Comparison of ENCODE assay signal across 23 mouse cellular contexts in genomic region chr16:35065724-35066123, GRCm38 (mm10). TPM values are rescaled to one million over a fixed set of nuclear protein-coding genes. Genes with fewer than 3 reads are reported as not detected.
A peak's percentile ranks its signal among the peaks of the same experiment; 100 is the strongest.
DNase-seq lines count a peak whose midpoint lies in the region; ATAC-seq lines count a peak whose summit lies in the region.
"Had no signal": no experiment of that assay in that cellular context is flagged by ENCODE, and none has a peak within 500 bp of the region (broad histone marks: within the 10 kb centered on the region; RNA-seq: fewer than 3 reads in every experiment).

No protein-coding gene starts in this region.

- H3K36me3 ChIP-seq in midbrain, embryonic 13.5 days, result peaks cover 5% of the 10 kb centered on the region; the same call in 1 of the 2 replicates
- H3K36me3 ChIP-seq in midbrain, embryonic 16.5 days (ENCODE audit: control insufficient read depth, insufficient read depth, low read length), result no peaks in the 10 kb centered on the region
- no peaks in the 10 kb centered on the region for H3K36me3 ChIP-seq in midbrain, embryonic 15.5 days (replicated peaks)
- H3K36me3 ChIP-seq: midbrain, embryonic 12.5 days; stomach, embryonic 15.5 days had no signal

- H3K4me1 ChIP-seq in midbrain, embryonic 13.5 days (replicated peaks), result 0 out of 2 replicates have a peak, but pooled peaks cover 7% of the 10 kb centered on the region
- H3K4me1 ChIP-seq in midbrain, embryonic 16.5 days (ENCODE audit: control insufficient read depth, insufficient read depth, low read length), result no peaks in the 10 kb centered on the region
- no peaks in the 10 kb centered on the region; the same call in 1 of the 2 replicates for H3K4me1 ChIP-seq in midbrain, embryonic 15.5 days
- H3K4me1 ChIP-seq: midbrain, embryonic 12.5 days; stomach, embryonic 15.5 days had no signal

- peak overlapping the region; percentile 29; the same call in 1 of the 2 replicates for H3K9ac ChIP-seq in midbrain, embryonic 13.5 days (replicated peaks)
- H3K9ac ChIP-seq in midbrain, embryonic 16.5 days (ENCODE audit: low read depth, low read length), result no peak overlapping the region
- H3K9ac ChIP-seq in midbrain, embryonic 15.5 days, result no peak overlapping the region
- H3K9ac ChIP-seq: midbrain, embryonic 12.5 days; stomach, embryonic 15.5 days had no signal

- WGBS in midbrain, embryonic 13.5 days, result 63% methylated on average over 6 of the region's 6 CpGs
- WGBS in midbrain, embryonic 16.5 days, result 58% methylated on average over 6 of the region's 6 CpGs
- 53% methylated on average over 6 of the region's 6 CpGs for WGBS in midbrain, embryonic 15.5 days

- no peak overlapping the region for H3K27ac ChIP-seq in midbrain, embryonic 13.5 days
- no peak overlapping the region for H3K27ac ChIP-seq in midbrain, embryonic 16.5 days (ENCODE audit: low read length)
- no peak overlapping the region for H3K27ac ChIP-seq in midbrain, embryonic 15.5 days
- H3K27ac ChIP-seq: forebrain, embryonic 10.5 days; gastrocnemius, adult 2 months; midbrain, embryonic 12.5 days; stomach, embryonic 15.5 days had no signal

- H3K27me3 ChIP-seq in midbrain, embryonic 13.5 days, result no peaks in the 10 kb centered on the region
- H3K27me3 ChIP-seq in midbrain, embryonic 16.5 days (ENCODE audit: control insufficient read depth, insufficient read depth, low read depth, low read length), result no peaks in the 10 kb centered on the region
- H3K27me3 ChIP-seq in midbrain, embryonic 15.5 days (replicated peaks), result no peaks in the 10 kb centered on the region
- H3K27me3 ChIP-seq: CH12.LX; midbrain, embryonic 12.5 days; stomach, embryonic 15.5 days had no signal

- intact Hi-C loops in gastrocnemius, postnatal 36 days (cut with DNase I), result loop anchor here (5.0 kb wide), 1 partner anchor 92 kb away; no protein-coding TSS in a partner anchor

- ATAC-seq in midbrain, embryonic 13.5 days, result 0 out of 2 replicates have a peak, but pooled peaks have one; percentile 27
- no peak for ATAC-seq in midbrain, embryonic 16.5 days
- ATAC-seq in midbrain, embryonic 15.5 days (replicated peaks), result 0 out of 2 replicates have a peak, but pooled peaks have one; percentile 42
- ATAC-seq: intestine, embryonic 16.5 days had no signal

- DNase-seq in heart, adult 11 months, result peak; percentile 79
- DNase-seq in heart, adult 8-10 months (ENCODE audit: low spot score), result no peak
- DNase-seq in embryo, embryonic 11 days, result no peak
- no peak for DNase-seq in kidney, postnatal 4 days
- DNase-seq in gastrocnemius, postnatal 36 days, result no peak
- DNase-seq: cerebellum, adult 9-10 months; gastrocnemius, adult 2 months; heart, postnatal 4 days; kidney, postnatal 36 days; layer of hippocampus, adult 9-11 months; lung, adult 18-20 months; lung, postnatal 36 days; thymus, adult 18-20 months; thymus, postnatal 4 days had no signal

- no peak overlapping the region for H3K4me3 ChIP-seq in midbrain, embryonic 13.5 days (replicated peaks)
- H3K4me3 ChIP-seq in midbrain, embryonic 16.5 days (ENCODE audit: low read depth, low read length), result no peak overlapping the region
- H3K4me3 ChIP-seq in midbrain, embryonic 15.5 days, result no peak overlapping the region
- H3K4me3 ChIP-seq: forebrain, embryonic 10.5 days; gastrocnemius, adult 2 months; midbrain, embryonic 12.5 days; stomach, embryonic 15.5 days had no signal

- H3K9me3 ChIP-seq in midbrain, embryonic 13.5 days, result no peaks in the 10 kb centered on the region
- H3K9me3 ChIP-seq in midbrain, embryonic 16.5 days (replicated peaks; ENCODE audit: control insufficient read depth, low read length, poor library complexity, severe bottlenecking), result no peaks in the 10 kb centered on the region
- H3K9me3 ChIP-seq in midbrain, embryonic 15.5 days, result no peaks in the 10 kb centered on the region
- H3K9me3 ChIP-seq: forebrain, embryonic 10.5 days; midbrain, embryonic 12.5 days; stomach, embryonic 15.5 days had no signal

- H3K4me2 ChIP-seq in midbrain, embryonic 13.5 days (replicated peaks), result no peak overlapping the region
- H3K4me2 ChIP-seq in midbrain, embryonic 16.5 days (ENCODE audit: low read length), result no peak overlapping the region
- no peak overlapping the region for H3K4me2 ChIP-seq in midbrain, embryonic 15.5 days
- H3K4me2 ChIP-seq: liver, embryonic 11.5 days; midbrain, embryonic 12.5 days; stomach, embryonic 15.5 days had no signal

RNA-seq across cellular contexts. Expression of gene Hacd2, which starts 43.5 kb away (rescaled TPM):
- total RNA-seq in heart, adult 8-10 months (2022), result 1 to 10 TPM; 5.2 to 9.7 (median 8.3) TPM
- 37.8 and 40.5 TPM in 2 replicates for polyA plus RNA-seq in midbrain, embryonic 13.5 days (2015; fragmentation: Nextera tagmentation; extraction: Ambion mirVana)
- polyA plus RNA-seq in midbrain, embryonic 16.5 days (2015; fragmentation: Nextera tagmentation; extraction: Ambion mirVana), result 40.4 and 44.0 TPM in 2 replicates
- polyA plus RNA-seq in midbrain, embryonic 15.5 days (2015; fragmentation: Nextera tagmentation; extraction: Ambion mirVana), result 42.6 and 50.6 TPM in 2 replicates
- 1 to 10 TPM; 2.7 to 3.2 TPM for total RNA-seq in gastrocnemius, postnatal 36 days (2021)
